ENCODE assay signal across 14 mouse cellular contexts in genomic region chr5:76957954-76958353, GRCm38 (mm10). TPM values are rescaled to one million over a fixed set of nuclear protein-coding genes. Genes with fewer than 3 reads are reported as not detected.
DNase-seq lines count a peak whose midpoint lies in the region; ATAC-seq and TF ChIP-seq lines count a peak whose summit lies in the region.
"Had no signal": no experiment of that assay in that cellular context is flagged by ENCODE, and none has a peak within 500 bp of the region (broad histone marks: within the 10 kb centered on the region; RNA-seq: fewer than 3 reads in every experiment).

No protein-coding gene starts in this region.

- no peak overlapping the region for H3K27ac ChIP-seq in kidney, embryonic 14.5 days (ENCODE audit: low read depth, low read length)
- no peak overlapping the region for H3K27ac ChIP-seq in ES-E14 (ENCODE audit: insufficient read depth, low read depth, low read length, poor library complexity, severe bottlenecking)
- H3K27ac ChIP-seq: hindbrain, embryonic 14.5 days; limb, embryonic 15.5 days; neural tube, embryonic 12.5 days had no signal

- H3K27me3 ChIP-seq in kidney, embryonic 14.5 days (ENCODE audit: control insufficient read depth, insufficient read depth, low read length) = no peaks in the 10 kb centered on the region
- H3K27me3 ChIP-seq: heart, embryonic 12.5 days; limb, embryonic 15.5 days; neural tube, embryonic 12.5 days had no signal

- no peak overlapping the region for H3K9ac ChIP-seq in kidney, embryonic 14.5 days (ENCODE audit: low read depth, low read length)
- no peak overlapping the region; the same call in 1 of the 2 replicates for H3K9ac ChIP-seq in ES-E14 (ENCODE audit: insufficient read depth, low read depth, low read length, poor library complexity, severe bottlenecking)
- H3K9ac ChIP-seq: heart, embryonic 12.5 days; hindbrain, embryonic 14.5 days; limb, embryonic 15.5 days; neural tube, embryonic 12.5 days had no signal

- no peak for DNase-seq in kidney, adult 18-20 months
- DNase-seq in CD4-positive helper T cell, adult 2 months (ENCODE audit: low read depth, low spot score) = peak; percentile 21
- DNase-seq in ES-E14 (ENCODE audit: low read depth, low spot score) = peak; percentile 49
- no peak for DNase-seq in urinary bladder, adult 2 months (ENCODE audit: low spot score)
- no peak for DNase-seq in gastrocnemius, postnatal 4 days (ENCODE audit: low spot score in 2 of 2)
- DNase-seq: lung, postnatal 4 days had no signal

- peak; percentile 32; the same call in 1 of the 2 replicates for ATAC-seq in kidney, embryonic 14.5 days (ENCODE audit: low FRiP score, low TSS enrichment)
- ATAC-seq in inflammation-experienced regulatory T-cells, adult 6 months = peak; percentile 60
- ATAC-seq: forebrain, embryonic 16.5 days had no signal

- peaks cover 4% of the 10 kb centered on the region; the same call in 1 of the 2 replicates for H3K4me1 ChIP-seq in kidney, embryonic 14.5 days (ENCODE audit: control insufficient read depth, insufficient read depth, low read length)
- peaks cover 3 to 9% of the 10 kb centered on the region in 2 experiments; a peak in 2 of 4 replicates for H3K4me1 ChIP-seq in ES-E14 (ENCODE audit: control insufficient read depth in 2 of 2, insufficient read depth in 2 of 2, low read length in 2 of 2, poor library complexity in 1 of 2)
- H3K4me1 ChIP-seq: neural tube, embryonic 12.5 days had no signal

- no peaks in the 10 kb centered on the region for H3K9me3 ChIP-seq in kidney, embryonic 14.5 days (ENCODE audit: control insufficient read depth, low read length)
- H3K9me3 ChIP-seq in ES-E14 (ENCODE audit: control insufficient read depth, insufficient read depth, low read depth, low read length) = no peaks in the 10 kb centered on the region
- H3K9me3 ChIP-seq: heart, embryonic 12.5 days; limb, embryonic 15.5 days; neural tube, embryonic 12.5 days had no signal

- 100% methylated on average over 1 of the region's 1 CpGs for WGBS in kidney, embryonic 14.5 days

- no peak overlapping the region for H3K4me3 ChIP-seq in kidney, embryonic 14.5 days (ENCODE audit: low read length)
- no peak overlapping the region for H3K4me3 ChIP-seq in ES-E14 (ENCODE audit: insufficient read depth in 1 of 2, low read depth in 1 of 2, low read length in 2 of 2, poor library complexity in 1 of 2, severe bottlenecking in 1 of 2)
- H3K4me3 ChIP-seq: heart, embryonic 12.5 days; limb, embryonic 15.5 days; neural tube, embryonic 12.5 days had no signal

- H3K4me2 ChIP-seq in kidney, embryonic 14.5 days (replicated peaks; ENCODE audit: low read depth, low read length) = no peak overlapping the region
- H3K4me2 ChIP-seq: heart, embryonic 12.5 days; hindbrain, embryonic 14.5 days; limb, embryonic 15.5 days; neural tube, embryonic 12.5 days had no signal

- in situ Hi-C loops in ES-E14 (cut with MboI; ENCODE audit: low sequenced_read_pairs in 2 of 2, unreplicated experiment in 2 of 2) = no loop called here

- H3K36me3 ChIP-seq in kidney, embryonic 14.5 days (ENCODE audit: control insufficient read depth, insufficient read depth, low read length) = peaks cover 70% of the 10 kb centered on the region
- peaks cover 60% of the 10 kb centered on the region for H3K36me3 ChIP-seq in ES-E14 (ENCODE audit: control insufficient read depth, insufficient read depth, low read length, poor library complexity, severe bottlenecking)

TF ChIP-seq in ES-E14, 5 proteins besides CTCF, POLR2A, EP300 and RAD21:
- TF ChIP-seq ZC3H11A (IDR thresholded peaks at IDR 0.05; ENCODE audit: borderline replicate concordance, low read depth, low read length) (no peak), CHD2 (IDR thresholded peaks at IDR 0.05; ENCODE audit: low read depth, low read length) (no peak), MAFK (IDR thresholded peaks at IDR 0.05; ENCODE audit: insufficient read depth, low read depth, low read length) (no peak), ZNF384 (IDR thresholded peaks at IDR 0.05; ENCODE audit: low read depth, low read length) (no peak), HCFC1 (IDR thresholded peaks at IDR 0.05; ENCODE audit: borderline replicate concordance, insufficient read depth, low read length) (no peak)

RNA-seq across cellular contexts. Expression of gene Ppat, which starts 6.6 kb away (rescaled TPM):
- polyA plus RNA-seq in kidney, embryonic 14.5 days (2014; fragmentation: Nextera tagmentation; extraction: Ambion mirVana) = 34.9 and 51.7 TPM in 2 replicates
- total RNA-seq in ES-E14 (2012; rRNA removed) = 62.9 and 90.3 TPM in 2 replicates
- 10 to 100 TPM; 24.3 to 31.7 (median 27.8) TPM for polyA plus RNA-seq in inflammation-experienced regulatory T-cells, adult 6 months (2017; shearing (Covaris generic))
- 9.6 and 10.0 TPM in 2 replicates for polyA plus RNA-seq in urinary bladder, adult 2 months (2012; rRNA removed)
- 10 to 100 TPM; 35.6 to 39.2 TPM for total RNA-seq in gastrocnemius, postnatal 4 days (2021)

RNA-seq across cellular contexts. Expression of gene Paics, which starts 6.8 kb away (rescaled TPM):
- polyA plus RNA-seq in kidney, embryonic 14.5 days (2014; fragmentation: Nextera tagmentation; extraction: Ambion mirVana) = 343 and 349 TPM in 2 replicates
- total RNA-seq in ES-E14 (2012; rRNA removed) = 308 and 369 TPM in 2 replicates
- 100 to 1,000 TPM; 164 to 233 (median 183) TPM for polyA plus RNA-seq in inflammation-experienced regulatory T-cells, adult 6 months (2017; shearing (Covaris generic))
- polyA plus RNA-seq in urinary bladder, adult 2 months (2012; rRNA removed) = 101 and 105 TPM in 2 replicates
- total RNA-seq in gastrocnemius, postnatal 4 days (2021) = 100 to 1,000 TPM; 150 to 154 TPM

RNA-seq across cellular contexts. Expression of gene Srp72, which starts 16.5 kb away (rescaled TPM):
- polyA plus RNA-seq in kidney, embryonic 14.5 days (2014; fragmentation: Nextera tagmentation; extraction: Ambion mirVana) = 77.6 and 103 TPM in 2 replicates
- total RNA-seq in ES-E14 (2012; rRNA removed) = 65.9 and 67.0 TPM in 2 replicates
- 100 to 1,000 TPM; 121 to 153 (median 146) TPM for polyA plus RNA-seq in inflammation-experienced regulatory T-cells, adult 6 months (2017; shearing (Covaris generic))
- 68.7 and 68.9 TPM in 2 replicates for polyA plus RNA-seq in urinary bladder, adult 2 months (2012; rRNA removed)
- 10 to 100 TPM; 84.2 to 86.6 TPM for total RNA-seq in gastrocnemius, postnatal 4 days (2021)

RNA-seq across cellular contexts. Expression of gene Arl9, which starts 45.9 kb away (rescaled TPM):
- polyA plus RNA-seq in kidney, embryonic 14.5 days (2014; fragmentation: Nextera tagmentation; extraction: Ambion mirVana) = 0.41 TPM in 1 of 2 replicates, not detected in the other
- not detected in 2 replicates for total RNA-seq in ES-E14 (2012; rRNA removed)
- polyA plus RNA-seq in inflammation-experienced regulatory T-cells, adult 6 months (2017; shearing (Covaris generic)) = not detected
- 0.25 and 0.28 TPM in 2 replicates for polyA plus RNA-seq in urinary bladder, adult 2 months (2012; rRNA removed)
- not detected for total RNA-seq in gastrocnemius, postnatal 4 days (2021)
- total RNA-seq: layer of hippocampus, adult 18-20 months had no signal
- polyA plus RNA-seq: forebrain, embryonic 16.5 days; heart, embryonic 12.5 days; hindbrain, embryonic 14.5 days; limb, embryonic 15.5 days; neural tube, embryonic 12.5 days had no signal

RNA-seq across cellular contexts. Expression of gene Aasdh, which starts 52.6 kb away (rescaled TPM):
- 13.2 and 20.8 TPM in 2 replicates for polyA plus RNA-seq in kidney, embryonic 14.5 days (2014; fragmentation: Nextera tagmentation; extraction: Ambion mirVana)
- total RNA-seq in ES-E14 (2012; rRNA removed) = 18.0 and 22.1 TPM in 2 replicates
- polyA plus RNA-seq in inflammation-experienced regulatory T-cells, adult 6 months (2017; shearing (Covaris generic)) = 10 to 100 TPM; 12.1 to 19.8 (median 13.9) TPM
- polyA plus RNA-seq in urinary bladder, adult 2 months (2012; rRNA removed) = 28.3 and 35.2 TPM in 2 replicates
- 10 to 100 TPM; 12.4 to 16.0 TPM for total RNA-seq in gastrocnemius, postnatal 4 days (2021)

Comparison
In these comparisons a context has a peak if more than half of its experiments do, and no peak if none do; other contexts are left out.
1. DNase-seq: peak in CD4-positive helper T cell, adult 2 months (single experiment) and ES-E14 (single experiment); none in kidney, adult 18-20 months (single experiment), urinary bladder, adult 2 months (single experiment) and gastrocnemius, postnatal 4 days (0 of 2).